Mouse (Mus musculus): ENCODE measurements around the gene Rbm20. TPM values are rescaled to one million over a fixed set of nuclear protein-coding genes. Genes with fewer than 3 reads are reported as not detected.

Gene Rbm20
- total and polyA plus RNA-seq, 2 experiments from 2014 or later: 0.86 to 1.9 TPM

DNA sequence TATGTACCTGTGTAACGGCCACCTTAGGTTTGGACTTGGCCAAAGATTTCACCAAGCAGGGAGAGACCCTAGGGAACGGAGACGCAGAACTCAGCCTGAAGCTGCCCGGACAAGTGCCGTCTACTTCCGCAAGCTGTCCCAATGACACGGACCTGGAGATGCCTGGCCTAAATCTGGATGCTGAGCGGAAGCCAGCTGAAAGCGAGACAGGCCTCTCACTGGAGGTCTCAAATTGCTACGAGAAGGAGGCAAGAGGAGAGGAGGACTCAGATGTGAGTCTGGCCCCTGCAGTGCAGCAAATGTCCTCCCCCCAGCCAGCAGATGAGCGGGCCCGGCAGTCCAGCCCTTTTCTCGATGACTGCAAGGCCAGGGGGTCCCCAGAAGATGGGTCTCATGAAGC, 174.2 kb downstream of the Rbm20 start:
- Histone ChIP-seq H3K4me1 (ENCODE audit: insufficient read depth, low read length) (peaks cover 32% of the 10 kb centered on the region), H3K27me3 (ENCODE audit: insufficient read depth, low read length) (no peaks in the 10 kb centered on the region), H3K4me3 (ENCODE audit: low read length) (no peak overlapping the region), H3K27ac (peak overlapping the region; percentile 91), H3K36me3 (ENCODE audit: insufficient read depth, low read length) (no peaks in the 10 kb centered on the region), H3K9me3 (ENCODE audit: low read length) (no peaks in the 10 kb centered on the region), H3K4me2 (ENCODE audit: low read depth, low read length) (no peak overlapping the region), H3K9ac (replicated peaks; ENCODE audit: low read length) (no peak overlapping the region)
- DNase-seq (ENCODE audit: low spot score) (peak; percentile 15), ATAC-seq (no peak)
- TF ChIP-seq CTCF (IDR thresholded peaks at IDR 0.05; ENCODE audit: low read depth): no peak
- WGBS: 51% methylated on average over 13 of the region's 13 CpGs

DNA sequence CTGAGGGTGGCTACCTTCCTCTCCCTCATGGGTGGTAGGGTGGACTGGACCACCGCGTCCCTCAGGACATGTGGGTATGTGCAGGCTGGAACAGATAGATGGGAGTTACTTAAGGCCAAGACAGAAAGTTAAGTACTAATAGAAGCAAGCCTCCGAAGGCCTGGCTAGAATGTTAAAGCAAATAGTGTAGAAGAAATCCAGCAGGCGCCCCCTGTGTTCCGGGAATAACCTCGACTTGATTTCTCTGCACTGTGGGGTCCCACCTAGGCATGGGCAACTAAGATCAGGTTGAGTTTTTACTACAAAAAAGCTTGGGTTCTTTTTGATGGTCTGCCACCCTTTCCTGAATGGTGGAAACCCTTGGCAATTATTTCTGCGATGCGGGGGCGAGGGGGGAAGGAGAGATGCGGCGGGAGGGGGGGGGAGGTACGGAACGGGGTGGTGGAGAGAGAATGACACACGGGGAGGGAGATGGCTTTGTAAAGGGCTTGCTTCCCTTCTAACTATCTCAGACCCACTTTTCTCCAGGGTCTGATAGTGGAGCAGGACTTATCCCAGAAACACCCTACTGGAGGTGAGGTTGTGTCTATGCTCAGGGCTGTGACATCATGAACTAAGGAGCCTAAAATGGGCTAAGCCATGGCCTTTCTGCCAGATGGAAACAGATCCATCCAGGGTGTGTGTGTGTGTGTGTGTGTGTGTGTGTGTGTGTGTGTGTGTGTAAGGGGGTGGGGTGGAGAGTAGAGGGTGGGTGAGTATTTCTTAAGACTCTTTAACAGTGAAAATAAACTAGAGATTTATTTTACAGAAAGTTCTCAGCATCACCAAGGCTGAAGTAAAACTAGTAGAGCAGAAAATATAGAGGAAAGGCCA, 175.0 kb downstream of the Rbm20 start:
- WGBS: 58% methylated on average over 14 of the region's 14 CpGs
- Histone ChIP-seq H3K9ac (replicated peaks; ENCODE audit: low read length) (no peak overlapping the region), H3K4me2 (ENCODE audit: low read depth, low read length) (peak overlapping the region; percentile 42), H3K9me3 (ENCODE audit: low read length) (no peaks in the 10 kb centered on the region), H3K27me3 (ENCODE audit: insufficient read depth, low read length) (no peaks in the 10 kb centered on the region), H3K4me3 (ENCODE audit: low read length) (no peak overlapping the region), H3K36me3 (ENCODE audit: insufficient read depth, low read length) (no peaks in the 10 kb centered on the region), H3K4me1 (ENCODE audit: insufficient read depth, low read length) (peaks cover 32% of the 10 kb centered on the region), H3K27ac (peak overlapping the region; percentile 91)
- no peak for TF ChIP-seq CTCF (IDR thresholded peaks at IDR 0.05; ENCODE audit: low read depth)
- DNase-seq (ENCODE audit: low spot score) (no peak), ATAC-seq (peak; percentile 46)

DNA sequence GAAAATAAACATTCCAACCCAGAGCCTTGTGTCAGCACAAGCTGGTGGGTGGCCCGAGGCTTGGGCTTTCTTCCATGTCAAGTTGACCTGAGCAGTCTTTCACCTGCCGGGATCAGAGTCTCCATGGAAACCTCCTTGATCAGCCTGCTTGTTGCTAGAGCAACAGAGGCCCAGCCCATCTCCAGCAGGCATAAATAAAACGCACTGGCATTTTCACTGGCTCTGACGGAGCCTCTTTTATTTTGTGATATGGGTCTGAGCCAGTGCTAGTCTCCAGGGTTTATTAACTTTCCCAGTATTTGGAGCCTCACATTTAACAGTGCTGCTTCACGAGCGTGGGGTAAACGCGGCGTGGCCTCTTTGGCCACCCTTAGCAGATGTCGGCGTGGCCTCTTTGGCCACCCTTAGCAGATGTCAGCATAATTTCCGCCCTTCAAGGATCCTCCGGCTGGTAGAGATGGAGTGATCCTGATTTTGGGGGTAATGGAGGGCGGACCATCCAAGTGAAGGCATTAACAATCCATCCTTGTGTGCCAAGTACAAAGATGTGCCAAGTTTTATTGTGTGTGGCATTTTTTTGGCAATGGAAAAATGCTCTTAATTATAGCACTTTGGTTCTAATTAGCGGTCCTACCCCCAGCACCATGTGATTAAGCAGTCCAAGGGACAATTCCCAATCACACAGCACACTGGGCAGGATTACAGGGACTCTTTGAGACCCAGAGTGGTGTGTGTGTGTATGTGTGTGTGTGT, 175.8 kb downstream of the Rbm20 start:
- WGBS: 10% methylated on average over 15 of the region's 15 CpGs
- TF ChIP-seq CTCF (IDR thresholded peaks at IDR 0.05; ENCODE audit: low read depth): no peak
- Histone ChIP-seq H3K9ac (replicated peaks; ENCODE audit: low read length) (no peak overlapping the region; the same call in 1 of the 2 replicates), H3K27ac (peak overlapping the region; percentile 91), H3K27me3 (ENCODE audit: insufficient read depth, low read length) (no peaks in the 10 kb centered on the region), H3K4me1 (ENCODE audit: insufficient read depth, low read length) (peaks cover 34% of the 10 kb centered on the region), H3K4me3 (ENCODE audit: low read length) (no peak overlapping the region; the same call in 1 of the 2 replicates), H3K36me3 (ENCODE audit: insufficient read depth, low read length) (no peaks in the 10 kb centered on the region), H3K9me3 (ENCODE audit: low read length) (no peaks in the 10 kb centered on the region), H3K4me2 (ENCODE audit: low read depth, low read length) (peak overlapping the region; percentile 42)
- ATAC-seq (peak; percentile 91), DNase-seq (ENCODE audit: low spot score) (peak; percentile 94)

DNA sequence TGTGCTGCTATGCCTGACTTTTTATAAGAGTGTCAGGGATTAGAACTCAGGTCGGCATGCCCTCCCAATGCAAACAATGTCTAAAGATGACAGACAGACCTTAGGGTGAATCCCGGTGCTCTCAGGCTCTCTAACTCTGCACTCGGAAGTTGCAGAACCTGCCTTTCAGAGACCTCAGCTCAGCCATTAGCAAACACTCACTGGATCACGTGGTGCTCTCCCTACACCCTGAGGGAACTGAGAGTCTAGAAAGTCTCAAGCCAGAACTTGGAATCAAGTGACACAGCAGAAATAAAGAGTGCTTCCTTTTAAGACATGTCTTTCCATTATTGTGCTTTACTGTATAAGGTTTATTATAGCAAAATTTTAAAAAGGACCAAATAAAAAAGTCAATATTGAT, 177.9 kb downstream of the Rbm20 start:
- WGBS: 71% methylated on average over 4 of the region's 4 CpGs
- ATAC-seq (no peak), DNase-seq (ENCODE audit: low spot score) (no peak)
- H3K9ac ChIP-seq (replicated peaks; ENCODE audit: low read length): no peak overlapping the region
- no peaks in the 10 kb centered on the region for H3K27me3 ChIP-seq (ENCODE audit: insufficient read depth, low read length)
- no peaks in the 10 kb centered on the region for H3K9me3 ChIP-seq (ENCODE audit: low read length)
- no peak overlapping the region for H3K4me3 ChIP-seq (ENCODE audit: low read length)
- no peak overlapping the region for H3K4me2 ChIP-seq (ENCODE audit: low read depth, low read length)
- no peaks in the 10 kb centered on the region for H3K36me3 ChIP-seq (ENCODE audit: insufficient read depth, low read length)
- peaks cover 35% of the 10 kb centered on the region for H3K4me1 ChIP-seq (ENCODE audit: insufficient read depth, low read length)
- no peak overlapping the region for H3K27ac ChIP-seq
- no peak for TF ChIP-seq CTCF (IDR thresholded peaks at IDR 0.05; ENCODE audit: low read depth)

DNA sequence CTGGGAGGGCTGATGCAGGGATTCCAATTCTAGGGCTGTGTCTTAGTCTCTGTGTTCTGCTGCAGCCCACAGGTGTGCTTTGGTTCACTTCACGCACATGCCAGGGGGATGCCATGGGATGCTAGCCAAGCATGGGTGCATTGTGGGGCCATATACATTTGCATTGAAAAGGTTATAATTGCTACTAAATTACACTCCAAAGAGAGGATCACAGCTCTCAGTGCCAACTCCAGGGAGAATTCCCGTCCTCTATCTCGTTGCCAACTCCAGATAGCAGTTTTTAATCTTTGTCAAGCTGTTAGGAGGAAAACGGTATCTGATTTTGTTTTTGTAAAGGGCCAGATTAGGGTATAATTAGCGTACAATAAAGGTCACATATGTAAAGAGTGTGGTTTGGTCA, 178.7 kb downstream of the Rbm20 start:
- H3K9me3 ChIP-seq (ENCODE audit: low read length): no peaks in the 10 kb centered on the region
- 61% methylated on average over 5 of the region's 5 CpGs for WGBS
- H3K9ac ChIP-seq (replicated peaks; ENCODE audit: low read length): no peak overlapping the region
- no peaks in the 10 kb centered on the region for H3K27me3 ChIP-seq (ENCODE audit: insufficient read depth, low read length)
- H3K36me3 ChIP-seq (ENCODE audit: insufficient read depth, low read length): no peaks in the 10 kb centered on the region
- H3K27ac ChIP-seq: no peak overlapping the region
- no peak overlapping the region for H3K4me2 ChIP-seq (ENCODE audit: low read depth, low read length)
- ATAC-seq: no peak
- DNase-seq (ENCODE audit: low spot score): no peak
- H3K4me3 ChIP-seq (ENCODE audit: low read length): no peak overlapping the region
- peaks cover 28% of the 10 kb centered on the region for H3K4me1 ChIP-seq (ENCODE audit: insufficient read depth, low read length)
- TF ChIP-seq CTCF (IDR thresholded peaks at IDR 0.05; ENCODE audit: low read depth): no peak

DNA sequence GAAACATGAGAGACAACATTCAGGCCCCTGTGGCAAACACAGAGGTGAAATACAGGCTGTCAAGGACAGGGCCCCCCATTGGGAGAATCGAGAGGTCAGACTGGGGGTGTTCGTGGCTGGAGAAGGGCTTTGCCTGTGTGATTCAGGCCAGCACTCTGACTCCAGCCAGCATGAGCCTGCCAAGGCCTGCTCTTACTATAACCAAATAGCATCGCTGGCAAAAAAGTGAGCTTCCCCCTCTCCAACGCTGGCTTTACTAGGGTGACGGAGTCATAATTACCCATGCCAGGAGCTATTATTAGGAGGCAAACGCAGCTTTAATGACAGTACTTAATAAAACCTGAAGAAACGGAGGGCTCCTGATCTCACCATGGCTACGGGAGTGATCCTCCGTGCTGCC, 179.7 kb downstream of the Rbm20 start:
- Histone ChIP-seq H3K4me1 (ENCODE audit: insufficient read depth, low read length) (peaks cover 18% of the 10 kb centered on the region), H3K9me3 (ENCODE audit: low read length) (no peaks in the 10 kb centered on the region), H3K4me2 (ENCODE audit: low read depth, low read length) (no peak overlapping the region), H3K4me3 (ENCODE audit: low read length) (no peak overlapping the region), H3K27me3 (ENCODE audit: insufficient read depth, low read length) (no peaks in the 10 kb centered on the region), H3K36me3 (ENCODE audit: insufficient read depth, low read length) (no peaks in the 10 kb centered on the region), H3K9ac (replicated peaks; ENCODE audit: low read length) (no peak overlapping the region), H3K27ac (no peak overlapping the region)
- WGBS: 66% methylated on average over 9 of the region's 9 CpGs
- DNase-seq (ENCODE audit: low spot score) (peak; percentile 17), ATAC-seq (no peak)
- no peak for TF ChIP-seq CTCF (IDR thresholded peaks at IDR 0.05; ENCODE audit: low read depth)
